Mouse (Mus musculus) macrophage (primary cell): ENCODE results near the gene Chad. TPM values are rescaled to one million over a fixed set of nuclear protein-coding genes. Genes with fewer than 3 reads are reported as not detected.

ENCODE experiments used
- H3K27ac ChIP-seq: fragments of 350-480 bp; formaldehyde crosslinking; 2 replicates; pipeline ENCODE4 v1.9.0; 2021
- H3K36me3 ChIP-seq: fragments of 350-480 bp; formaldehyde crosslinking; 2 replicates; pipeline ENCODE4 v1.9.0; 2021; ENCODE audit errors: inconsistent target
- H3K4me3 ChIP-seq: fragments of 350-480 bp; formaldehyde crosslinking; 2 replicates; pipeline ENCODE4 v1.9.0; 2021; ENCODE audit errors: inconsistent target
- H3K79me2 ChIP-seq: fragments of 350-480 bp; formaldehyde crosslinking; 2 replicates; pipeline ENCODE4 v1.9.0; 2021; ENCODE audit errors: inconsistent target
- WGBS: methylation state at CpG from one replicate; pipeline ENCODE4 v1.1.7; 2026; ENCODE audit warnings: inconsistent platforms; ENCODE audit not compliant: missing documents; 5-methylcytosine and 5-hydroxymethylcytosine counted together
- polyA plus RNA-seq: library from polyadenylated mRNA; stranded (reverse); fragments of 250-400 nt; gene quantifications from 3 replicates; pipeline ENCODE4 v1.2.4, GENCODE M21; 2018; ENCODE audit warnings: inconsistent platforms

The Chad gene
- polyA plus RNA-seq, 1 experiment from 2014 or later = not detected

DNA sequence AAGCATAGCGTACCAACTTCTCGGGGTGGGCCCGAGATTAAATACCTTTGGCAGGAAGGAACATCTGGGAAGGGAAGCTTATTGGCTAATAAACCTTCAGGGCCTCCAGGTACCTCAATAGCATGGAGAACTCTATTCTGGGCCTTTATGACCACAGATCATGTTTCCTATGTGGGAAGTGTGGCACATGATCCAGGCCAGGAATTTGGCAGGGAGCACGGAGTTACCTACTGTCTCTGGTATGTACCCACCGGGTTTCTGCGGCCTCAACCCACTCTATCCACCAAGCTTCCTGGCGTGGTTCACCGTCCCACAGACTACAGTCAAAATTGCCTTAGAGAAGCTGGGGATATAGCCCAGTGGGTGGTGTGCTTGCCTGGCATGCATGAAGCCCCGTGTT lies 20.2 kb downstream of the Chad start:
- Histone ChIP-seq H3K36me3 (no peaks in the 10 kb centered on the region), H3K79me2 (no peaks in the 10 kb centered on the region), H3K27ac (no peak overlapping the region), H3K4me3 (no peak overlapping the region)
- WGBS = 93% methylated on average over 9 of the region's 9 CpGs

DNA sequence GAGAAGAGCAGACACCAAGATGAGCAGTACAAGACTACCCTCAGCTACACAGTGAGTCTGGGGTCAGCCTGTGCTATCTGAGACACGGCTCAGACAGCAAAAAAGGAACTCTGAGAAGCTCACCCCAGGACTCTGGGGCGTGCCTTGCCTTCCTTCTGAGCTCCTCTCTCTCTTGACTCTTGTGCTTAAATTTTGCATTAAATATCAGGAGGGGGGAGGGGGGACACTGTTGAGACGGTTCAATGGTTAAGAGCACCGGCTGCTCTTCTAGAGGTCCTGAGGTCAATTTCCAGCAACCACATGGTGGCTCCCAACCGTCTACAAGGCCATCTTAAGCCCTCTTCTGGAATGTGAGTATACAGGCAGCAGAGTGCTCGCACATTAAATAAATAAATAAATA lies 22.7 kb downstream of the Chad start:
- H3K36me3 ChIP-seq = no peaks in the 10 kb centered on the region
- no peak overlapping the region for H3K27ac ChIP-seq
- no peaks in the 10 kb centered on the region for H3K79me2 ChIP-seq
- H3K4me3 ChIP-seq = no peak overlapping the region
- 94% methylated on average over 5 of the region's 6 CpGs for WGBS

DNA sequence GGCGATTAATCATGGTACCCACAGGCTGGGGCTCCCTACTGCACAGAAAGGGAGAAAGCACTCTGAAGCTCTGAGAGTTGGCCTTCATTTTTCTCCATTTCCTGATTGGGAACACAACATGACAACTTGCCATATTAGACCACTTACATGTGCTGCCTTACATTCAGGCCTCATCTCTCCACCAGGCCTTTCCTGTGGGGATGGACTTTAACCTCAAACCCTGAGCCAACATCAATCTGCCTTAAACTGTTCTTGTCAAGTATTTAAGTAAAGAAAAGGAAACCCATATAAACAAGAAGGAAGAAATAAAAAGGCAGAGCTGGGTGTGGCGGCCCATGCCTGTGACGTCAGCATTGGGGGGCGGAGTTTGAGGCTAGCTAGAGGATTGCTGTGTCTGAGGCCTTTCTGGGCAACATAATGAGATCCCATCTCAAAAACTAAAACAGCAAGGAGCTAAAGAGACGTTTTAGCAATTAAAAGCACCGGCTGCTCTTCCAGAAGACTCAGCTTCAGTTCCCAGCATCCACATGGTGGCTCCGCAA lies 31.5 kb downstream of the Chad start:
- H3K79me2 ChIP-seq = no peaks in the 10 kb centered on the region
- no peak overlapping the region for H3K27ac ChIP-seq
- no peaks in the 10 kb centered on the region for H3K36me3 ChIP-seq
- H3K4me3 ChIP-seq = no peak overlapping the region
- 53% methylated on average over 6 of the region's 7 CpGs for WGBS

DNA sequence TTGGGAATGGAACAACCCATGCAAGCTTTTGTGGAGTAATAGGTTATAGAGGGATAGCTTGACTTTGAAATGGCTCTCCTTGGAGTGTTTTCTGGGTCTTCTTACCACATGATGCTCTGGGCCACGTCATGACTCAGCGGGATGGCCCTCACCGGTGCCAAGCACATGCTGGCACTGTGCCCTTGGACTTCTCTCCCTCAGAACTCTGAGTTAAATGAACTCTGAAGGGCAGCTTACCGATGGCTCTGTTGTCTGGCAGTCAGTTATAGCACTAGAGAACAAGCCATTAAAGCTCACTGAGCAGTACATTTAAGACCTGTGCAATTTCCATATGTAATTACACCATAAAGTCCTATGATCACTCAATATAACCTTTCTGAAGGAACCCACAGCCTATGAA lies 32.5 kb downstream of the Chad start:
- no peaks in the 10 kb centered on the region for H3K79me2 ChIP-seq
- H3K27ac ChIP-seq = no peak overlapping the region
- H3K4me3 ChIP-seq = no peak overlapping the region
- H3K36me3 ChIP-seq = no peaks in the 10 kb centered on the region
- WGBS = 40% methylated on average over 4 of the region's 4 CpGs

DNA sequence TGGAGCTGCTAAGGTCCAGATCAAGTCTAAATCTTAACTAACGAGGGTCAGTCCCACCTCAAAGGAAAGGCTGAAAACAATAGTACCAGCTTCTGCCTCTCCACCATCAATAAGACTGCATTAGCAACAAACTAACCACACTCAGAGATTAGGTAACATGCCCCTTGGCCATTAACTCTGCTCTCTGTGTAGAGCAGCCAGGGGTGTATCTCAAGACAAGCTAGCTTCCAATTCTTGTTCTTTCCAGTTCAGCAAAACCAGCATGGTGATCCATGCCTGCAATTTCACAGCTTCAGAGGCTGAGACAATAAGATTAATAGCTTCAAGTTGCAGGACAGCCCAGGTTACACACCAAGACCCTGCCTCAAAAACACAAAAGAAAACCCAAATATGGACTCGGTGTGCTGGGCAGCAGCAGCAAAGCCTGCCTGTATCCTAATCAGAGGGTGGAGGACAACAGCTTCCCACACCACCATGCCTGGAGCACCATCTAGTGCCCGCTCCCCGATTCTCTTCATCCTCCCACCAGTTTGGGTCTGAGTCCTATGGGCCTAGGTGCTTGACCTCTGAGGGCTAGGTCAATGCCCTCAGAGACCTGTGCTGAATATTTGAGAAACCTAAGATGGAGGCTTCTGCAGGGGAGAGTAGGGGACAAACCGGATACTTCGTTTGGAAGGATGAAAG lies 33.7 kb downstream of the Chad start:
- Histone ChIP-seq H3K27ac (no peak overlapping the region), H3K4me3 (no peak overlapping the region), H3K79me2 (no peaks in the 10 kb centered on the region), H3K36me3 (no peaks in the 10 kb centered on the region)
- 84% methylated on average over 6 of the region's 6 CpGs for WGBS

DNA sequence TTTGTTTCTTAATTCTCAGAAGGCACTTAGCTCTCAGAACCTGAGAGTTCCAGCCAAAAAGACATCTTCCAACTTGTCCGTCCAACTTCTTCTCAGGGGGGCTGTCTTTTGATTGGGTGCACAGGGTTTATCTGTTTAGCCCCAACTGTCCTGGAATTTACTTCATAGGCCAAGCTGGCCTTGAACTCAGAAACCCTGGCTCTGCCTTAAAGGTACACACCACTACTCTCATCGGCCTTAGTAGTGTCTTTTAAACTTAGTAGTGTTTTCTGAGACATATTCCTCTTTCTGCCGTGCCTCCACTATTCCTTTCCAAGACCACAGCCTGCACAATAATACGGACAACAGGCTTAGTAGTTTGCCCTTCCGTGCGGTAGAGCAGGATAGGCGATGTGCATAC lies 35.6 kb downstream of the Chad start:
- WGBS = 92% methylated on average over 7 of the region's 7 CpGs
- no peak overlapping the region for H3K4me3 ChIP-seq

DNA sequence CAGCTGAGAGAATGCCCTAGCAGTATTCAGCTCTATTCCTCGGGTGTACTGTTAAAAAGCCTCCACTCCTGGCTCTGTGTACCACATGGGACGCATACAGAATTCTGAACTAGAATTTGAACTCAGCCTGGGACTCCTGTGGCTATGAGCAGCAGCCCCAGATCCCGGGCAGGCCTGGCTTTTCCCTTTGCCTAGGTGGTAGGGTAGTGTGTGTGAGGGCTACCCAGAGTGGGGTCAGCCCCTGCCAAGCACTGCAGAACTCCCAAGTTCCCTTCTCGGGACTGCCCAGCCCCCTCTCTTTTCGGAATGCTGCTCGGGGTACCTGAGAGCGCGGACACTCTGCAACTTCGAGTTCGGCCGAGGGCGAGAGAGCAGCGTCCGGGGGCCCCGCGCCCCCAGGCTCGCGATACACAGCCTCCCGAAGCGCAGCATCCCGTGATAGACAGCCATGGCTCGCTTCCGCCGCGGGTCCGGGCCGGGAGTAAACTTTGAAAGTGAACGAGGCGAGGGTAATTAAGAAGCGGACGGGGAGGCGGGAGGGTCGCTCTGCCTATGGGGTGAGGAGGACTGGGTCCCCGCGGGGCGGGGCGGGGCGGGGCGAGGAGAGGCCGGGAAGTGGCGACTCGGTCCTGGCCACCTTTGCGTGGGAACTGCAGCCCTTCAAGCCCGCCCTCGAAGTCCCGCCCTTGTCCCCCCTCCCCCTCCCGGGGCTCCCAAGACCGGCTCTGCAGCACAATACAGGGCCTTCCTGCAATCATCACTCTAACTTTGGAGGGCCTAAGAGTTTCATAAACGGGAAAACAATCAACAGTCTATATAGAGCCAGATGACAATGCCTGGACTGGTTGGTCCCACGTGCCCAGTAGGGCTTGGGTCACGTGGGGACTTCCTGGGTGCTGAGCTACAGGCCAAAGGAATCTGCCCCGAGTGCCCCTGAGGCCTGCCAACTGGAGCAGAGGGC lies 36.8 kb downstream of the Chad start, which contains the start of gene Acsf2:
Gene Acsf2, minus strand, starts transcription at position 551 of the 961 bp plus-strand sequence.
- no peak within 1 kb of the TSS for H3K27ac ChIP-seq

More for the DNA sequence above, 35.6 kb downstream of the Chad start:
- no peaks in the 10 kb centered on the region for H3K79me2 ChIP-seq
- H3K36me3 ChIP-seq = no peaks in the 10 kb centered on the region
- H3K27ac ChIP-seq = no peak overlapping the region

DNA sequence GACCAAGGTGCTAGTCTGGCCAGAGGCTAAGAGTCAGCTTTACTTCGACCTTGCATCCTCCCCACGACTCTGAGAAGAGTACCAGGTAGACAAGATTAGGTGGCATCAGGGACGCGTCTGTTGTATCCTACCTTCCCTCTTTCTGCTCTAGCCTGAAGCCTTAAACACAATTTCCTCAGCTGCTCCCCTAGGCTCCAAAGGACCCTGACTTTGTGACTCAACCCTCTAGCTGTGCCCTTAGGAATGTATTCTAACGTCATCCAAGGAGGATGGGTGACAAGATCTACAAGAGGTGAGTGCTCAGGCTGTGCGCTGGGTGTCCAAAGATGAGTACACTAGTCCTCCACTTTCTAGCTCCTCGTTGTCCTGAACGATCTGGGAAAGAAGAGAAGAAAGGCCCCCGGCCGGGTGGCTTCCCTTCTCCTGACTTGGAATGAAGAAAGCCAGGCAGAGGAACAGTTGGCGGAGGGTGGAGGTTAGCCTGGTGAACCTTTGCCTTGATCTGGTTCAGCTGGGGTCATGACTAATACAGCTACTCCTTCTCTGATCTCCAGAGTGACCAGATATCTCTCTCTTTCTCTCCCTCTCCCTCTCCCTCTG lies 37.6 kb downstream of the Chad start:
- H3K4me3 ChIP-seq = peak overlapping the region; percentile 34; the same call in 1 of the 2 replicates
- H3K27ac ChIP-seq = no peak overlapping the region
- WGBS = 85% methylated on average over 11 of the region's 11 CpGs

More for the DNA sequence above, 36.8 kb downstream of the Chad start, which contains the start of gene Acsf2:
- Histone ChIP-seq H3K36me3 (no peaks in the 10 kb centered on the region), H3K79me2 (no peaks in the 10 kb centered on the region), H3K4me3 (peak within 1 kb of the TSS; percentile 34)
- WGBS = 3% methylated on average over 47 of the region's 52 CpGs

DNA sequence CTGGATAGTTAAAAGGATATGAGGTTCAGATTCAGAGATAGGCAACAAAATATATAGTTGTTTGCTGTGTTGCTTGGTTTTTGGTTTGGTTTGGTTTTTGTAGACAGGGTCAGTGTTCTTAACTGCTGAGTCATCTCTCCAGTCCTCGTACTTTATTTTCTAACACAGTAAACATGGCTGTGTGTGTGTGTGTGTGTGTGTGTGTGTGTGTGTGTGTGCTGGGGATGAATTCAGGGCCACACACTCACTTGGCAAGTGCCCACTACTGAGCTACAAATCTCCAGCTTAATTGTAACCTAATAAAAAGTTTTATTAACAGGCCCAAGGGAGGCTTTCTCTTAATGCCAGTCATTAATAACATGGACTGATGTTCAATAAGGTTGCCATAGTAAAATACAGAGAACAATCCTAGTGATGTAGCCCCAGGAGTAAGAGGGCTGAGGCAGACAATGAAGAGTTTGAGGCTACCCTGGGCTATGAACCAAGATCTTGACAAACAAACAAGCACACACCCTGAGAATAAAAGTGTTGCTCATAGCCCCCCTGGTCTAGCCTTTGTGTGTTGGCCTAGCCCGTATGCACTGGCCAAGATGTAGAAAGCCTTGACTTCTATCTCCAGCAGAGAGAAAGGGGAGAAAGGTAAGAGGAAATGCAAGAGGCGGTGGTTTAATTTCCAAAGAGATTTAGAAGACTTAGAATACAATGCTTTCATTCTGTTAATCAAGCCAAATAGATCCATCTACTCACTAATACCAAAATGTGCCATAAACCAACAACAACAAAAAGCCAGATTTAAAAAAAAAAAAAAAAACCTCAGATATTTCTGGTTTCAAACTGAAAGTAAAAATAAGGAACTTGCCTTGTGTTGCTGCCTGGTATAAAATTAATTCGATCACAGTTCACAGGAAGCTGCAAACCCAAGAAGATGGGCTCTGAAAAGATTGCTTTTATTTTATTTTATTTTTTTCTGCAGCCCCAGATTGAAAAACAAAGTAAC lies 46.2 kb downstream of the Chad start:
- 24% methylated on average over 4 of the region's 4 CpGs for WGBS
- Histone ChIP-seq H3K36me3 (no peaks in the 10 kb centered on the region), H3K4me3 (no peak overlapping the region; the same call in 1 of the 2 replicates), H3K79me2 (no peaks in the 10 kb centered on the region), H3K27ac (peak overlapping the region; percentile 48)

More for the DNA sequence above, 37.6 kb downstream of the Chad start:
- Histone ChIP-seq H3K36me3 (no peaks in the 10 kb centered on the region), H3K79me2 (no peaks in the 10 kb centered on the region)

DNA sequence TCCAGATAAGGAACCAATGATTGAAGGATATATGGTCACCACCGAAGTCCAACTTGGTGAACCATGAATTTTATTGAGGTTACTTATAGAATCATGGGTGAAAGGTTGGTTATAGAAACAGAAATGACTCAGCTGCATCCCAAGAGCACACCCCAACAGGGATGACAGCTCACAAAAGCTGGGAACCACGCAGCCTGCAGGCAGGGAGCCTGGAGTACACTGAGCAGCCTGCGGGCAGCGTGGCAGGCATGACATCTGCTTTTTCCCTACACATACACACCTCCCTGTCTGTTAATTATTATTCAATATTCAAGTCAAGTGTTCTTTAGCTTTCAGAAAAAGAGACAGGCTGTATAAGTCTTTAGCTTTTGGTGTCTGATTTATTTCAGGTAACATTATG lies 49.8 kb downstream of the Chad start:
- WGBS = 98% methylated on average over 4 of the region's 4 CpGs
- Histone ChIP-seq H3K79me2 (no peaks in the 10 kb centered on the region), H3K27ac (no peak overlapping the region), H3K4me3 (no peak overlapping the region), H3K36me3 (no peaks in the 10 kb centered on the region)

DNA sequence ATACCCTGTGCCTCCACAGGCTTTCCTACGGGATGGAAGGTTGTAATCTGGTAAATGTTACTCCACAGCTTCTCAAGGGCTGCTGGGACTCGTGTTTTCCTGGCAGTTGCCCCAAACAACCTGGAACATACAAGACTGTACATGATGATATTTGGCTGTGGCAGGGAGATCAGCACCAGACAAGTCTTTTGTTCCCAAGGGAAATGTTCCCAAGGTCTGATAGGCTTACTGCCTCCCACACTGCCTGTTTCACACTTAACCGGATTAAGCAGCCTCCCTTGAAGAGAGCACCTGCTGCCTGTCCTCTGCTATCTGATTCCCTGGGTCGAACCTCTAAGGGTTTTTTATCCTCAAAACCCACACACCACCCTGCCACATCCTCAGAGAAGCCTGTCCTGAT lies 50.6 kb downstream of the Chad start:
- H3K4me3 ChIP-seq = no peak overlapping the region
- H3K36me3 ChIP-seq = no peaks in the 10 kb centered on the region
- WGBS = 78% methylated on average over 4 of the region's 4 CpGs
- H3K79me2 ChIP-seq = no peaks in the 10 kb centered on the region
- no peak overlapping the region for H3K27ac ChIP-seq

DNA sequence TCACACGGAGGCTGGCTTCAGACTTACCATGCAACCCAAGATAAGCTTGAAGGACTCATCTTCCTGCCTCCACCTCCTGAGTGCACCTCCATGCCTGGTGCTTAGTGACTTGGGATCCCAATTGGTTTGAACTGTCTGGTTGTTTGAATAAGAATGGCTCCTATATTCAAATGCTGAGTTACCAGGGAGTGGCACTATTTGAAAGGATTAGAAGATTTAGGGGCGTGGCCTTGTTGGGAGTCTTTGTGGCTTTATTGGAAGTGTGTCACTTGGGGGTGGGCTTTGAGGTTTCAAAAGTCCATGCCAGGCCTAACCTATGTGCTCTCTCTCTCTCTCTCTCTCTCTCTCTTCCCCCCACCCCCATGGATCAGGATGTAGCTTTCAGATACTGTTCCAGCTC lies 52.8 kb downstream of the Chad start:
- H3K36me3 ChIP-seq = no peaks in the 10 kb centered on the region
- H3K79me2 ChIP-seq = no peaks in the 10 kb centered on the region
- WGBS = 100% methylated on average over 2 of the region's 2 CpGs
- no peak overlapping the region for H3K4me3 ChIP-seq
- no peak overlapping the region for H3K27ac ChIP-seq
